Mouse (Mus musculus) layer of hippocampus, postnatal 14 days (tissue): Measurements from ENCODE around the gene Sdha. TPM values are rescaled to one million over a fixed set of nuclear protein-coding genes. Genes with fewer than 3 reads are reported as not detected.

Source experiments
- DNase-seq, 2 experiments: peaks; one replicate each; pipeline ENCODE4 v3.0.0; 2021 to 2022; ENCODE audit warnings: low spot score in 2 of 2, mixed read lengths in 1 of 2
- total RNA-seq, 2 experiments: library from RNA; stranded (reverse); gene quantifications; 2 replicates each; pipeline ENCODE4 v1.2.3; 2021

Gene Sdha
- total RNA-seq, 2 experiments from 2014 or later, result 280 to 283 TPM

DNA sequence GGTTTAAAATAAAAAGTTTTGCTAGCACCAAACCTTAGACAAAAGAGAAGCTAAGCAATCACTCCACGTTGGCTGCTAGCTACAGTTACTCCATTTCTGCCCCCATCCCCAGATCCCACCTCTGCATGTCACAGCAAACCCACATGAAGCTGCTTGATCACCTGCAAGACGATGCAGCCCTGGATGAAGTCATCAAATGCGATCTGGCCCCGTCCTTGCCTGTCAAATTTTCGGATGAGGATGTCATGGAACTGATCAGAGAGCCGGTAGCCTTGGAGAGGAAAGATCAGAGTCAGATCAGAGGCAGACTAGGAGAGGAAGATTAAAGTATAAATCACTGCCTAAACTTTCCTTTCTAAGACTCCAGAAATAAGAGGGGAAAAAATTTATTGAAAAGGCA is 44.7 kb downstream of the Sdha start:
- no peak for DNase-seq

DNA sequence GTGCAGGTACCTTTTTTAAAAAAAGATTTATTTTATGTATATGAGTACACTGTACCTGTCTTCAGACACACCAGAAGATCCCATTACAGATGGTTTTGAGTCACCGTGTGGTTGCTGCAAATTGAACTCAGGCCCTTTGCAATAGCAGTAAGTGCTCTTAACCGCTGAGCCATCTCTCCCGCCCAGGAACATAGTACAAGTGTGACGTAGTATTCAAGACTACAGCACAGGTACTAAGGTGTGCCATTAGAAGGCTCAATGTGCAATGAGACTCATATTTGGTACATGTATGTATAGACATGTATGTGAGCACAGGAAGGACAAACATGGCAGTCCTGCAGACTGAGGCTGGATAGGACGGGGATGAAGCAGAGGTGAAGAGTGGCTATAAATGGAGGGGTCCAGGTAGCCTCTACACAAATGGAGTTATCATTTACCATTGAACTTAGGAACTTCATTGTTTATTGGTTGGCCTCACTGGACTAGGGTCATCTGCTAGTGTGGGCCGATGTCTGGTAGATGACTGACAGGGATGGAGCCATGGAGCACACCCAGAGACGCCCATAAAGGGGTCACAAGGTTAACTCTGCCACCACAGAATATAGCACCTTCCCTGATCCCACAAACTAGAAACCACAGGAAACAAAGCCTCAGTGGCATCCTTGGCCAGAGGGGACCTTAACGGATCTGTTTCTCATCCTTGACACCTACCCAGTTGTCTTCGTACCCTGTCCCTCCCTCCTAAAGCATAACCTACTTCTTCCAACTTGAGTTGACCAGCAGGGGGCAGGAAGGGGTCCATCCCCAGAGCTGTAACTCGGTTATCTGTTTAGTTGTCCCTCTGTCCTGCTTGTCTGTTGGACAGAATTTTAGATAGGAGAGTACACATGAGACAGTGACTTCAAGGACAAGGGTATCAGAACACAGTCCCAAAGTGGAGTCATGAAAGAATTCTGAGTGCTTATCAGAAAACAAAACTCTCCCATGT is 47.7 kb downstream of the Sdha start:
- DNase-seq, result no peak

DNA sequence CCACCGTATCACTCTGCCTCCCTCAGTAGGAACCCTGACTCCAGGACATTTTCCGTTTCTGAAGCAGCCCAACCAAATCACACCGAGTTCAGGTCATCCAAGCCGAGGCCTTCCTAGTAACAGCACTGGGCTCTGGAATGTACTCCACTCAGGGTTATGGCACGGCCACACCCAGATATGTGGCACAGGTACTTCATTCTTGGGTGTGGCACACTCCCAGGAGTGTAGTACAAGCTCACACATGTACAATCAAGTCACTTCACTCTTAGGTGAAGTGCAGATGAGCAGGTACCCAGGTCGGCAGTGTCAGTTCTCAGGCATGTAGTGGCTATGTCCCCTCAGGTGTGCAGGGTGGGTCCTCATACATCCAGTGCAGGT is 48.5 kb downstream of the Sdha start:
- DNase-seq, result no peak

GRCm38 (mm10) chr13:74300925-74301606 is 49.0 kb downstream of the Sdha start:
- peak; percentile 69 to 79 for DNase-seq

DNA sequence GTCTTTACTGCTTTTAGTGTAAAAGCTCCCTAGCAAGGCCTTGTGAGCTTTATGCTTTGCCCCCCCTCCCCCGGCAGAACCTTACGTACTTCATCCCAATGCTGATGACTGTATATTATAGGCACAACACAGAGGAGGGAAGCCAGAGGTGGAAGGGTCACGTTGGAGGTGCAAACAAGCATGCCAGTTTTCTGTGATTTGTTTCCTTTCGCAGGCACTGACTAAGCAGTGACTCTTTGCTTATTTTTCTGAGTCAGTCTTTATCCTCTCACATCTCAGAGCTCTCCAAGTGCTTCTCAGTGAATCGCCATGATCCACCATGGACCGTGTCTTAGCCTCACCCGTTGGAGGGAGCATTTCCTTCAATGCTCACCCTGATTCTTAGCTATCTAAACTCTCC is 53.7 kb downstream of the Sdha start:
- no peak for DNase-seq

GRCm38 (mm10) chr13:74292167-74292566 is 57.9 kb downstream of the Sdha start, which contains the start of gene Ahrr:
Gene Ahrr (minus strand): TSS chr13:74292331.
- peak in 1 of 2 experiments; percentile 6 for DNase-seq

DNA sequence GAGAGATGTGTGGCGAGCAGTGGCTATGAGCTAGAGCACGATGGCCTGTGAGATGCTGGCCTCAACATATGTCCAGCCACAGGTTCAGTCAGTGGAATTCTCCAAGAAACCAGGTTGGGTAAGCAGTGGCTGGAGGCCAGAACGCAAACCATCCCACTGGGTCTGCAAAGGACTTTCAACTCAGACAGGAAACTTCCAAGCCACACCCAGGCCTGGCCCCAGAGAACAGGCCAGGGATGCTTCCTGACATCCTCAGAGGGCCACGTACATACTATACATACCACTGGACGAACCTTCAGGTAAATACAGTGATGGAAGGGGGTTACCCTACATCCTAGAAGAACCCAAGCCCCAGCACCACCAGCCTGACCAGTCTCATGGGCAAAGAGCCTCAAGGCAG is 60.4 kb downstream of the Sdha start:
- no peak for DNase-seq

DNA sequence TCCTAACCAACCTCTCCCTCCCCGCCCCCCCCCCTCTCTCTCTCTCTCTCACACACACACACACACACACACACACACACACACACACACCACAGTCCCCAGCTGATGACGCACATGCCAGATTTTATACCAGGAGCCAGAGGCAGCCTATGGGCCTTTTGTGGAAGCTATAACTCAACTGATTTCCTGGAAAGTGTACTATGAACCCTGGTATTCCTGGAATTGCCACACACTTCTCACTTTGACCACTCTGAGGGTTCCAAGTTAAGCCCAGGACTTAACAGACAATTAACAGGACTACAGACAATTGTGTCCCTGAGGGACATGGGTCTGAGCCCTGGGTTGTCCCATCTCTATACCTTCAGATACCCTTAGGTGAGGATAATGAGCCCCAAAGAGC is 67.8 kb downstream of the Sdha start:
- DNase-seq, result no peak

DNA sequence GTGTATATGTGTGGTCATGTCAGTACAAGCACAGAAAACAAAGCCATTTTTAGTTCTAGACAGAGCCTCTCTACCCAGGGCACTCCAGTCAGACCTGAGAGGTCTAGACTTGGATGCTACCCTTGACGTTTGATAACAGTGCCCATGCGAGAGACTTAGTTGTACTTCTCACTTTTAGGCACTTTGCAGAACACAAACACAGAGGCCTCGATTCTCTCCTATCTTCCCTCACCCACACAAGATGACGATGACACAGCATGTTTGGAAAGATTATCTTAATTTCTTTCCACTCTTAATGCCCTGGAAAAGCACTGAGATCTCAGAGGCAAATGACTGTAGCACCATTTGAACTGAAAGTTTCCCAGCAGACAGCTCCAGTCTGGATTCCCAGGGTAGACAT is 74.4 kb downstream of the Sdha start:
- no peak for DNase-seq

Other genes with a start within 250 kb of the Sdha start
- gene Slc9a3, start 228.8 kb downstream of the Sdha start, total RNA-seq, result 1 to 10 TPM in 1 of 2 experiments, under 1 TPM in 1; 0.93 to 1.6 TPM
- gene Exoc3, start 141.5 kb downstream of the Sdha start, total RNA-seq, result 10 to 100 TPM; 66.3 to 71.9 TPM
- gene Ahrr, start 57.9 kb downstream of the Sdha start, total RNA-seq, result under 1 TPM; 0.85 to 0.93 TPM
- gene Pdcd6, start 32.7 kb downstream of the Sdha start, total RNA-seq, result 10 to 100 TPM; 72.6 to 73.5 TPM
- 10 to 100 TPM; 63.4 to 74.2 TPM for gene Ccdc127, start within 50 bp of the Sdha start, total RNA-seq
- under 1 TPM in 1 of 2 experiments, not detected in 1; 0.14 TPM for gene Lrrc14b, start 13.7 kb upstream of the Sdha start, total RNA-seq
- 1 to 10 TPM; 3.5 to 5.1 TPM for gene Zfp72, start 40.6 kb upstream of the Sdha start, total RNA-seq
- gene Ftl1-ps1, start 49.4 kb upstream of the Sdha start, total RNA-seq, result 100 to 1,000 TPM; 263 to 269 TPM
- gene Zfp825, start 143.7 kb upstream of the Sdha start, total RNA-seq, result 1 to 10 TPM; 6.2 to 6.3 TPM